Mouse (Mus musculus) layer of hippocampus, adult 8-10 months (tissue): ENCODE results near the gene Akirin2. TPM values are rescaled to one million over a fixed set of nuclear protein-coding genes. Genes with fewer than 3 reads are reported as not detected.

Source experiments
- DNase-seq, 2 experiments: peaks; one replicate each; pipeline ENCODE4 v3.0.0; 2022; ENCODE audit warnings: low spot score in 2 of 2
- total RNA-seq, 4 experiments: library from RNA; stranded (reverse); gene quantifications; 2 replicates each; pipeline ENCODE4 v1.2.4; 2022

Gene Akirin2
- total RNA-seq, 4 experiments from 2014 or later: 84.1 to 98.1 (median 93.1) TPM

DNA sequence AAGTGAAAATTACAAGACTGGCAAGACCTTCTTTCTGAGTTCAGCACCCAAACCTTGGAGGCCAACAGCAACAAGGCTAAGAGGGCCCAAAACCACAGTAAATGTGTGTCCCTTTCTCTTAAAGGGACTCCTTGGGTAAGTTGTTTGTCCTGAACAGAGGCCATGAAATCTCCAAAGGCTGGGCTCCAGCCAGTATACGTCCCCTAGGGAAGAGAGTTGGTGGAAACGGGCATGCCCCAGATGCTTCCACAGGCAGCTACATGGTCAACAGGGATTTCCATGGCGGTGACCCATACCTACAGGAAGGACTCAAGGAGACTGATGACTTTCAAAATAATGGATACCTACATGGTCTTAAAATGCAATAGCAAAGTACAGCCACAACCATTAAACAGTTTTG is 32.7 kb downstream of the Akirin2 start:
- DNase-seq: no peak

DNA sequence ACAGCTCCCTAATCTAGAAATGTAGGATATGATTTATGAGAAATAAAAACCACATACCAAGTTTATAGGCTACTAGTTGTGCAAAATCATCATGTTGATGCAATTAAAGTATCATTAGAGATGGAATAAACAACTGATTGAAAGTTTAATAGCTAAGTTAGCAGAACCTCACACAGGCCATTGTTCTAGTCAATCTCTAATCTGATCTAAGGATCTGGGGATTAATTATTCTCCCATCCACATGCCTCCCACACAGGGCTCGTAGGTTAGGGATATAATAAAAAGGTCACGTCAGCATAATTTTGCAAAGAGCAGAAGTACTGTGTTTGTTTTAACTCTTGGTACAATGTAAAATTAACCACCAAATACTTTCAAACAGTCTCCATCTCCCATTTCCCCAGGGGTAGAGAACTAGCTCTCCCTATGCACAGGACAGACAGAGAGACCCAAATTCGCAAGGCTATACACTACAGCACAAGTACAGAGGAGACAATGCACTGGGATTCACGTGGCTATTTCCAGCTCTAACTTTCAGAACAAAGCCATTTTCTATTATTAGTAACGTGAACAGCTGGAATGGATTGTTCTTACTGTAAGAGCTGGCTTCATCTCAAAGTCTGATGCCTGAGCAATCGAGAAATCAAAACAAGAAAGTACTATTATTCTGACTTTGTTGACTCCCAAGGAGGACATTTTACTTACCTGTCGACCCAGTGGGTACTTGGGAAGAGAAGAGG is 34.3 kb downstream of the Akirin2 start:
- no peak for DNase-seq

DNA sequence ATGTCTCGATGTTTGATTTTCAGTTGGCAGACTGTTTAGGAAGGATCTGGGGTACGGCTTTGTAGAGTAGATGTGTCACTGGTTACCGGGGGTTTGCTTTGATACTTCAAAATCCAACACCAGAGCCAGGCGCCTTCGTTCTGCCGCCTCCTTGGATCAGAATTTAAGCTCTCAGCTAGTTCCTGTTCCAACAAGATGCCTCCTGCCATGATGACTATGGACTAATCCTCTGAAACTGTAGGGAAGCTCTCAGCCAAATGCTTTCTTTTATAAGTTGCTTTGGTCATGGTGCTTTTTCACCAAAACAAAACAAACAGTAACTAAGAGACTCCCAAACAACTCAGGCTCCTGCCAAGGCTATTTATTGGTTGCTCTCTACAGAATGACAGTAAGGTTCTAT is 52.4 kb downstream of the Akirin2 start:
- DNase-seq: no peak

GRCm38 (mm10) chr4:34606658-34607057 is 55.9 kb downstream of the Akirin2 start:
- no peak for DNase-seq

DNA sequence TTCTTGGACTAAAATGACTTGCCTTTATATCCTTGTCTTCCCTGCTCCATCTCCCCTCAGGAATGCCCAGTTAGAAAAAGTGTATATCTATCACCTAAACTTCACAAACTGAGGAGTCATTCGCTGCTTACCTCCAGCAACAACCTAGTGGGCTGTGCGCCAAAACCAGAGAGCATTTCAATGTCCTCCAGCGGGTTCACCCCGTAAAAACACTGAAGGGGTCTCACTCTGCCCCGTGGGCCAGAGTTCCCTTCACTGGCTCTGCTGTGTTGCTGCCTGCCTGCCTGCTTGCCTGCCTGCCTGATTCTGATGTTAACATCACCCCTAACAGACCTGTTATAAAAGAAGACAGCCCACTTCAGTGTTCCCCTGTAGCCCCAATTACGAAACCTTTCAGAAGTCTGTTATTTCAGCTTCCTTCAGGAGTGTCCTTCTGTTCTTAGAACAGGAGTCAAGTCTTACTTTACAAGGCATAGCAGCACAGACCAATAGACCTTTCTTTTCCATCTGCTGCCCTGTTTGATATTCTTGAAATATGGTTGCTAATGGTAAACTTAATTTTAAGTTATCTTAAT is 62.9 kb downstream of the Akirin2 start:
- DNase-seq: no peak

DNA sequence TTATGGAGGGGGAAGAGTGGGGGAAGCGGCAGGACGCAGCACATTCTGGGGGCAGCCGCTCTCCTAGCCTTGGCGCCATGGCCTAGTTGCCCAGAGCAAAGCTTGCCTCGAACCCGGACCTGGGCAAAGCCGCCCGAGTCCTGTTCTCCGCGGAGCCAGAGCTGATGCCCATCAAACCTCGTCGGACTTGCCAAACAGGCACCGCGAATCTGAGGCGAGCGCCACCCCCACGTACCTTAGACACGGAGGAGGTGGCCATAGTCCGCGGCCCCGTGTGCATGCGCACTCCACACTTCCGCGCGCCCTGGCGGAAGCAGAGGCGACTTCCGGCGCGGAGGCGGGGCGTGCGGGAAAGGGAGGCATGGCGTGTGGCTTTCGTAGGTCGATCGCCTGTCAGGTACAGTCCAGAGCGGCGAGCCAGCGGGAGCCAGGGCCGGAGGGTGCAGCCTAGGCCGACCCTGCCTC is 63.9 kb downstream of the Akirin2 start, which contains the start of the genes Orc3 and Rars2:
Gene Orc3 (minus strand): TSS at position 315 of the 465 bp plus-strand sequence.
Gene Rars2 (plus strand): TSS at position 328 of the 465 bp plus-strand sequence.
- peak; percentile 81 to 90 for DNase-seq

DNA sequence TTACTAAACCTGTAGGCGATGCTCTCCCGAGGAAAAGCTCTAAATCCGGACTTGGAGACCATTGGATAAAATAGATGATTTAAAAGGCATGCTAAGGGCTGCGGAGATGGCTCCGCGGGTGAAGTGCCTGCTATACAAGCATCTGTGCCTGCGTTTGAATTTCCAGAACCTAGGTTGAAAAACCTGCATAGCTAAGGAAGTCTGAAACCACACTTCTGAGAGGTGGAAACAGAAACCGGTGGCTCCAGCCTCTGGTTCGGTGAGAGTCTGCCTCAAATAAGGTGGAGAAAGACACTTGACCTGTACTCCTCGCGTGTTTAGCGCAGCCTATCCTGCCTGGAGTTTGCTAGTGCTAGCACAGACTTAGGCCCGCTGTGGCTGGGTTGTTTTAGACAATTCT is 64.6 kb downstream of the Akirin2 start:
- no peak for DNase-seq

- no peak for DNase-seq
Observed at GRCm38 (mm10) chr4:34616146-34616545, 65.4 kb downstream of the Akirin2 start.

Other genes starting within 250 kb of the Akirin2 start
- 10 to 100 TPM; 53.1 to 61.6 (median 58.3) TPM for gene Orc3, start 64.0 kb downstream of the Akirin2 start, total RNA-seq
- gene Rars2, start 64.0 kb downstream of the Akirin2 start, total RNA-seq: 10 to 100 TPM; 22.2 to 35.8 (median 28.1) TPM
- gene Slc35a1, start 136.5 kb downstream of the Akirin2 start, total RNA-seq: 10 to 100 TPM; 19.1 to 28.1 (median 23.7) TPM
- 1 to 10 TPM; 1.1 to 1.4 (median 1.3) TPM for gene Cfap206, start 179.3 kb downstream of the Akirin2 start, total RNA-seq
- gene Gm136, start 205.3 kb downstream of the Akirin2 start, total RNA-seq: not detected
- 10 to 100 TPM; 17.2 to 22.6 (median 21.8) TPM for gene Smim8, start 227.5 kb downstream of the Akirin2 start, total RNA-seq